Mouse (Mus musculus): ENCODE results near the gene Akap9.

DNA sequence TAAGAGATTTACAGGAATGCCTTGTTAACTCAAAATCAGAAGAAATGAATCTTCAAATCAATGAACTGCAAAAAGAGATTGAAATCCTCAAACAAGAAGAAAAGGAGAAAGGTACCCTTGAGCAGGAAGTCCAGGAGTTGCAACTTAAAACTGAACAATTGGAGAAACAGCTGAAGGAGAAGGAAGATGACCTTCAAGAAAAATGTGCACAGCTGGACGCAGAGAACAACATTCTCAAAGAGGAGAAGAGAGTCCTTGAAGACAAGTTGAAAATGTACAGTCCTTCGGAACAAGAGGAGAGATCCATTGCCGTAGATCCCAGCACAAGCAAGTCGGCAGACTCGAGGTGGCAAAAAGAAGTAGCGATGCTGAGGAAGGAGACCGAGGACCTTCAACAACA is 33.4 kb downstream of the Akap9 start:
- TF ChIP-seq CTCF (IDR thresholded peaks at IDR 0.05; ENCODE audit: low read depth) (no peak), EP300 (optimal IDR thresholded peaks at IDR 0.05) (no peak)
